In genomic region chr14:93734077-93734673, GRCm38 (mm10) we compare ENCODE assay signal across 12 mouse cellular contexts.
DNase-seq lines count a peak whose midpoint lies in the region; ATAC-seq and TF ChIP-seq lines count a peak whose summit lies in the region.
"Had no signal": no experiment of that assay in that cellular context is flagged by ENCODE, and none has a peak within 500 bp of the region (broad histone marks: within the 10 kb centered on the region; RNA-seq: fewer than 3 reads in every experiment).

No protein-coding gene starts in this region.

- H3K36me3 ChIP-seq in lung, embryonic 16.5 days (ENCODE audit: control insufficient read depth, insufficient read depth, low read length), result no peaks in the 10 kb centered on the region
- H3K36me3 ChIP-seq in heart, embryonic 12.5 days, result no peaks in the 10 kb centered on the region
- H3K36me3 ChIP-seq in forebrain, postnatal 0 days (ENCODE audit: insufficient read depth), result no peaks in the 10 kb centered on the region
- H3K36me3 ChIP-seq: lung, embryonic 15.5 days had no signal

- 39% methylated on average over 10 of the region's 10 CpGs for WGBS in lung, embryonic 16.5 days
- WGBS in heart, embryonic 12.5 days, result 30% methylated on average over 10 of the region's 10 CpGs
- 81% methylated on average over 10 of the region's 10 CpGs for WGBS in forebrain, postnatal 0 days

- H3K27ac ChIP-seq in lung, embryonic 16.5 days (ENCODE audit: low read length), result 0 out of 2 replicates have a peak overlapping the region, but pooled peaks have one; percentile 1
- H3K27ac ChIP-seq in heart, embryonic 12.5 days (ENCODE audit: poor library complexity, severe bottlenecking), result no peak overlapping the region
- no peak overlapping the region for H3K27ac ChIP-seq in forebrain, postnatal 0 days (ENCODE audit: low read depth, low read length)
- H3K27ac ChIP-seq: lung, embryonic 15.5 days had no signal

- no peaks in the 10 kb centered on the region for H3K9me3 ChIP-seq in lung, embryonic 16.5 days (ENCODE audit: control insufficient read depth, low read length)
- H3K9me3 ChIP-seq in heart, embryonic 12.5 days (replicated peaks), result no peaks in the 10 kb centered on the region
- no peaks in the 10 kb centered on the region for H3K9me3 ChIP-seq in forebrain, postnatal 0 days (ENCODE audit: low read length)
- H3K9me3 ChIP-seq: lung, embryonic 15.5 days had no signal

- no peak overlapping the region for H3K4me2 ChIP-seq in lung, embryonic 16.5 days (ENCODE audit: low read depth, low read length)
- H3K4me2 ChIP-seq in heart, embryonic 12.5 days, result peak overlapping the region; percentile 35
- no peak overlapping the region for H3K4me2 ChIP-seq in forebrain, postnatal 0 days (ENCODE audit: low read depth)
- H3K4me2 ChIP-seq: lung, embryonic 15.5 days had no signal

- H3K4me1 ChIP-seq in lung, embryonic 16.5 days (replicated peaks; ENCODE audit: control insufficient read depth, insufficient read depth, low read length), result no peaks in the 10 kb centered on the region
- H3K4me1 ChIP-seq in heart, embryonic 12.5 days (replicated peaks), result no peaks in the 10 kb centered on the region
- no peaks in the 10 kb centered on the region for H3K4me1 ChIP-seq in forebrain, postnatal 0 days (ENCODE audit: insufficient read depth)

- no peak for TF ChIP-seq CTCF in forebrain, postnatal 0 days (IDR thresholded peaks at IDR 0.05; ENCODE audit: low read depth)

- H3K27me3 ChIP-seq in lung, embryonic 16.5 days (ENCODE audit: control insufficient read depth, insufficient read depth, low read depth, low read length), result no peaks in the 10 kb centered on the region
- no peaks in the 10 kb centered on the region for H3K27me3 ChIP-seq in heart, embryonic 12.5 days (replicated peaks)
- no peaks in the 10 kb centered on the region for H3K27me3 ChIP-seq in forebrain, postnatal 0 days (ENCODE audit: insufficient read depth, low read length)
- H3K27me3 ChIP-seq: lung, embryonic 15.5 days had no signal

- H3K4me3 ChIP-seq in lung, embryonic 16.5 days (ENCODE audit: low read length), result no peak overlapping the region
- no peak overlapping the region for H3K4me3 ChIP-seq in heart, embryonic 12.5 days
- H3K4me3 ChIP-seq in forebrain, postnatal 0 days (ENCODE audit: low read depth, low read length), result no peak overlapping the region
- H3K4me3 ChIP-seq: lung, embryonic 15.5 days had no signal

- no peak overlapping the region for H3K9ac ChIP-seq in lung, embryonic 16.5 days (ENCODE audit: low read length)
- no peak overlapping the region for H3K9ac ChIP-seq in heart, embryonic 12.5 days
- H3K9ac ChIP-seq in forebrain, postnatal 0 days, result no peak overlapping the region
- H3K9ac ChIP-seq: lung, embryonic 15.5 days had no signal

- ATAC-seq in lung, embryonic 16.5 days (ENCODE audit: low read depth), result 0 out of 2 replicates have a peak, but pooled peaks have one; percentile 43
- ATAC-seq in heart, embryonic 12.5 days (ENCODE audit: insufficient number of reproducible peaks, low FRiP score), result peak; percentile 71
- ATAC-seq in forebrain, postnatal 0 days, result no peak
- ATAC-seq in cerebellum, adult (ENCODE audit: insufficient number of reproducible peaks, low FRiP score, low TSS enrichment), result no peak
- ATAC-seq: forebrain, embryonic 16.5 days had no signal

- peak; percentile 6 for DNase-seq in adrenal gland, postnatal 10 days
- no peak for DNase-seq in adrenal gland, postnatal 25 days
- DNase-seq in lung, postnatal 36 days, result no peak
- peak; percentile 53 to 54 for DNase-seq in kidney, postnatal 4 days
- DNase-seq in forebrain, postnatal 0 days, result no peak
- DNase-seq: cerebellum, adult 11 months; layer of hippocampus, postnatal 36 days had no signal

Comparison
In these comparisons a context has a peak if more than half of its experiments do, and no peak if none do; other contexts are left out.
1. DNase-seq: peak in adrenal gland, postnatal 10 days (single experiment) and kidney, postnatal 4 days (2 of 2); none in adrenal gland, postnatal 25 days (single experiment), lung, postnatal 36 days (single experiment) and forebrain, postnatal 0 days (single experiment).
2. ATAC-seq: peak in lung, embryonic 16.5 days (single experiment) and heart, embryonic 12.5 days (single experiment); none in forebrain, postnatal 0 days (single experiment) and cerebellum, adult (single experiment).